Comparison of ENCODE assay signal across 51 mouse cellular contexts in genomic region chr7:27124305-27124832, GRCm38 (mm10). TPM values are rescaled to one million over a fixed set of nuclear protein-coding genes. Genes with fewer than 3 reads are reported as not detected.
"Had no signal": no experiment of that assay in that cellular context is flagged by ENCODE, and none has a peak within 500 bp of the region (broad histone marks: within the 10 kb centered on the region; RNA-seq: fewer than 3 reads in every experiment).

No protein-coding gene starts in this region.

- ATAC-seq: hindbrain, embryonic 16.5 days; hindbrain, postnatal 0 days; inflammation-experienced regulatory T-cells, adult 6 months; intestine, embryonic 15.5 days; intestine, embryonic 16.5 days; intestine, postnatal 0 days had no signal

- H3K4me1 ChIP-seq: heart, embryonic 12.5 days; heart, embryonic 13.5 days; heart, embryonic 15.5 days; hindbrain, embryonic 10.5 days; hindbrain, embryonic 12.5 days; hindbrain, embryonic 13.5 days; hindbrain, embryonic 15.5 days; intestine, embryonic 15.5 days; kidney, embryonic 15.5 days had no signal

- H3K9me3 ChIP-seq: heart, embryonic 10.5 days; heart, embryonic 12.5 days; heart, embryonic 13.5 days; heart, embryonic 15.5 days; hindbrain, embryonic 10.5 days; hindbrain, embryonic 12.5 days; hindbrain, embryonic 13.5 days; hindbrain, embryonic 15.5 days; intestine, embryonic 15.5 days; kidney, embryonic 15.5 days had no signal

- DNase-seq: heart, adult 2 months; heart, postnatal 10 days; heart, postnatal 14 days; heart, postnatal 36 days; heart, postnatal 4 days; kidney, adult 11 months; kidney, adult 18-20 months; kidney, adult 2 months; kidney, adult 8-10 months; kidney, adult 9 months; kidney, postnatal 10 days; kidney, postnatal 14 days; kidney, postnatal 25 days; kidney, postnatal 36 days; kidney, postnatal 4 days; layer of hippocampus, adult 9-11 months had no signal

- H3K4me2 ChIP-seq: heart, embryonic 11.5 days; heart, embryonic 12.5 days; heart, embryonic 13.5 days; heart, embryonic 15.5 days; hindbrain, embryonic 12.5 days; hindbrain, embryonic 13.5 days; hindbrain, embryonic 14.5 days; hindbrain, embryonic 15.5 days; intestine, embryonic 15.5 days; kidney, embryonic 15.5 days had no signal

- H3K4me3 ChIP-seq: heart, adult 2 months; heart, embryonic 10.5 days; heart, embryonic 12.5 days; heart, embryonic 13.5 days; heart, embryonic 15.5 days; hindbrain, embryonic 10.5 days; hindbrain, embryonic 12.5 days; hindbrain, embryonic 13.5 days; hindbrain, embryonic 15.5 days; intestine, embryonic 15.5 days; kidney, embryonic 15.5 days; layer of hippocampus, adult 2 months had no signal

- H3K9ac ChIP-seq: heart, embryonic 12.5 days; heart, embryonic 13.5 days; heart, embryonic 15.5 days; hindbrain, embryonic 12.5 days; hindbrain, embryonic 13.5 days; hindbrain, embryonic 14.5 days; hindbrain, embryonic 15.5 days; intestine, embryonic 15.5 days; kidney, embryonic 15.5 days had no signal

- H3K36me3 ChIP-seq: heart, embryonic 10.5 days; heart, embryonic 12.5 days; heart, embryonic 13.5 days; heart, embryonic 15.5 days; hindbrain, embryonic 10.5 days; hindbrain, embryonic 12.5 days; hindbrain, embryonic 13.5 days; hindbrain, embryonic 15.5 days; intestine, embryonic 15.5 days; kidney, embryonic 15.5 days had no signal

- H3K27me3 ChIP-seq: heart, embryonic 12.5 days; heart, embryonic 13.5 days; heart, embryonic 15.5 days; hindbrain, embryonic 12.5 days; hindbrain, embryonic 13.5 days; hindbrain, embryonic 15.5 days; intestine, embryonic 15.5 days; kidney, embryonic 15.5 days had no signal

- H3K27ac ChIP-seq: heart, adult 2 months; heart, embryonic 10.5 days; heart, embryonic 13.5 days; heart, embryonic 15.5 days; hindbrain, embryonic 10.5 days; hindbrain, embryonic 12.5 days; hindbrain, embryonic 13.5 days; hindbrain, embryonic 14.5 days; hindbrain, embryonic 15.5 days; hindbrain, postnatal 0 days; intestine, embryonic 15.5 days; kidney, embryonic 15.5 days; kidney, postnatal 0 days; layer of hippocampus, adult 2 months had no signal

RNA-seq across cellular contexts. Expression of gene Cyp2f2, which starts 4.7 kb away (rescaled TPM):
- total RNA-seq: heart, postnatal 4 days; hematopoietic stem cell, adult 5-6 weeks; hindbrain, postnatal 0 days; layer of hippocampus, adult 18-20 months; layer of hippocampus, postnatal 14 days had no signal
- polyA plus RNA-seq: heart, embryonic 10.5 days; heart, embryonic 11.5 days; heart, embryonic 12.5 days; heart, embryonic 13.5 days; hindbrain, embryonic 10.5 days; hindbrain, embryonic 11.5 days; hindbrain, embryonic 12.5 days; hindbrain, embryonic 14.5 days; hindbrain, embryonic 15.5 days; inflammation-experienced regulatory T-cells, adult 6 months; intestine, embryonic 14.5 days; kidney, embryonic 14.5 days; kidney, embryonic 15.5 days had no signal

RNA-seq across cellular contexts. Expression of gene Cyp2t4, which starts 29.1 kb away (rescaled TPM):
- total RNA-seq: heart, adult 2 months; heart, adult 8-10 months; heart, postnatal 10 days; heart, postnatal 14 days; heart, postnatal 25 days; heart, postnatal 36 days; heart, postnatal 4 days; hematopoietic stem cell, adult 5-6 weeks; hindbrain, postnatal 0 days; layer of hippocampus, adult 18-20 months; layer of hippocampus, adult 2 months; layer of hippocampus, adult 8-10 months; layer of hippocampus, postnatal 10 days; layer of hippocampus, postnatal 14 days; layer of hippocampus, postnatal 25 days had no signal
- polyA plus RNA-seq: heart, adult 2 months; heart, embryonic 11.5 days; heart, embryonic 12.5 days; heart, embryonic 15.5 days; heart, postnatal 0 days; hindbrain, embryonic 10.5 days; hindbrain, embryonic 11.5 days; intestine, postnatal 0 days; kidney, adult 2 months; kidney, embryonic 14.5 days; kidney, embryonic 15.5 days; kidney, postnatal 0 days; large intestine, adult 2 months had no signal

RNA-seq across cellular contexts. Expression of gene Gm21983, which starts 56.5 kb away (rescaled TPM):
- total RNA-seq: heart, adult 8-10 months; heart, postnatal 14 days; heart, postnatal 25 days; heart, postnatal 36 days; heart, postnatal 4 days; hematopoietic stem cell, adult 5-6 weeks; hindbrain, postnatal 0 days; layer of hippocampus, adult 18-20 months; layer of hippocampus, adult 2 months; layer of hippocampus, adult 8-10 months; layer of hippocampus, postnatal 14 days; layer of hippocampus, postnatal 25 days had no signal
- polyA plus RNA-seq: heart, adult 2 months; heart, embryonic 10.5 days; heart, embryonic 14.5 days; heart, embryonic 15.5 days; heart, embryonic 16.5 days; heart, postnatal 0 days; hindbrain, embryonic 11.5 days; hindbrain, embryonic 14.5 days; hindbrain, embryonic 16.5 days; inflammation-experienced regulatory T-cells, adult 6 months; intestine, embryonic 14.5 days; intestine, embryonic 15.5 days; intestine, embryonic 16.5 days; intestine, postnatal 0 days; kidney, adult 2 months; kidney, embryonic 14.5 days; kidney, embryonic 15.5 days; kidney, embryonic 16.5 days; large intestine, adult 2 months had no signal
